Mouse (Mus musculus) liver, embryonic 14.5 days (tissue): ENCODE measurements at regions not wholly inside any gene's neighbourhood (a gene's known extent, or its start where the extent isn't known, plus 50 kb on each side); places are given as distances from the start of the nearest gene placed in this dataset.

Experiments used
- ATAC-seq: fragments of 200-750 bp; cut with Nextera tagmentation; 2 replicates; pipeline ENCODE4 v1.8.0; 2017; ENCODE audit warnings: moderate number of reproducible peaks, mild to moderate bottlenecking, moderate library complexity; ENCODE audit not compliant: insufficient read depth
- DNase-seq, 3 experiments: peaks; one replicate each; pipeline ENCODE4 v3.0.0-alpha.2; 2012 to 2013; ENCODE audit warnings: low read depth in 3 of 3, low spot score in 3 of 3
- H3K27ac ChIP-seq: fragments of 300-500 bp; sonication (generic); 2 replicates; pipeline ENCODE4 v1.5.1; 2014; ENCODE audit warnings: moderate library complexity, mild to moderate bottlenecking, control low read depth, inconsistent platforms
- H3K27me3 ChIP-seq: fragments of 300-500 bp; sonication (generic); 2 replicates; pipeline ENCODE4 v1.6.1; 2014; ENCODE audit warnings: mild to moderate bottlenecking, low read length, moderate library complexity; ENCODE audit not compliant: control insufficient read depth, insufficient read depth
- H3K36me3 ChIP-seq: fragments of 300-500 bp; sonication (generic); replicated peaks from 2 replicates; pipeline ENCODE4 v1.6.1; 2014; ENCODE audit warnings: low read depth; ENCODE audit not compliant: control insufficient read depth, insufficient read depth
- H3K4me1 ChIP-seq, 2 experiments: fragments of 200-500 bp in 1 of 2; fragments of 300-500 bp in 1 of 2; sonication (generic) in 1 of 2; replicated peaks; 2 replicates each; pipeline ENCODE4 v1.6.1; 2012 to 2014; ENCODE audit warnings: antibody characterized with exemption in 1 of 2, inconsistent platforms in 1 of 2, low read length in 1 of 2; ENCODE audit not compliant: control insufficient read depth in 2 of 2, insufficient read depth in 2 of 2
- H3K4me2 ChIP-seq: fragments of 300-500 bp; sonication (generic); 2 replicates; pipeline ENCODE4 v1.6.1; 2014; ENCODE audit warnings: low read depth, mild to moderate bottlenecking, control low read depth, moderate library complexity
- H3K4me3 ChIP-seq, 2 experiments: fragments of 200-500 bp in 1 of 2; fragments of 300-500 bp in 1 of 2; sonication (generic) in 1 of 2; 2 replicates each; pipeline ENCODE4 v1.5.1; 2012 to 2014; ENCODE audit warnings: low read depth in 2 of 2, low read length in 2 of 2, mild to moderate bottlenecking in 2 of 2, control low read depth in 1 of 2, inconsistent platforms in 1 of 2, moderate library complexity in 1 of 2; ENCODE audit not compliant: insufficient read depth in 1 of 2
- H3K9ac ChIP-seq: fragments of 300-500 bp; sonication (generic); replicated peaks from 2 replicates; pipeline ENCODE4 v1.6.1; 2014; ENCODE audit warnings: mild to moderate bottlenecking, control low read depth, moderate library complexity
- H3K9me3 ChIP-seq: fragments of 300-500 bp; sonication (generic); 2 replicates; pipeline ENCODE4 v1.6.1; 2016; ENCODE audit warnings: low read length, mixed read lengths; ENCODE audit not compliant: control insufficient read depth
- CTCF ChIP-seq: IDR thresholded peaks from 2 replicates; pipeline ENCODE4 v1.5.1; 2016; ENCODE audit warnings: antibody characterized with exemption, low read depth, control low read depth
- EP300 ChIP-seq: IDR thresholded peaks from 2 replicates; pipeline ENCODE4 v1.6.1; 2016; ENCODE audit warnings: antibody characterized with exemption, low read depth
- WGBS: fragments of 180-500 bp; shearing (Covaris S2); extraction: QIAGEN DNeasy Blood & Tissue Kit; methylation state at CpG from one replicate; pipeline ENCODE4 v1.1.7; 2014; ENCODE audit not compliant: insufficient replicate concordance; 5-methylcytosine and 5-hydroxymethylcytosine counted together

- DNase-seq (peak in 1 of 3 experiments; percentile 59), ATAC-seq (peak; percentile 63)
- H3K27me3 ChIP-seq, result no peaks in the 10 kb centered on the region
- peak overlapping the region; percentile 99 for H3K27ac ChIP-seq
- H3K9ac ChIP-seq, result peak overlapping the region; percentile 61
- peak overlapping the region; percentile 69 for H3K4me2 ChIP-seq
- no peak for TF ChIP-seq EP300
- no peak for TF ChIP-seq CTCF
- no peaks in the 10 kb centered on the region for H3K36me3 ChIP-seq
- no peak overlapping the region for H3K4me3 ChIP-seq
- WGBS, result 21% methylated on average over 4 of the region's 4 CpGs
- peaks cover 49 to 53% of the 10 kb centered on the region in 2 experiments for H3K4me1 ChIP-seq
- H3K9me3 ChIP-seq, result no peaks in the 10 kb centered on the region
Measured at GRCm38 (mm10) chr14:31969531-31969930, 59.3 kb upstream of the Galnt15 start.

DNA sequence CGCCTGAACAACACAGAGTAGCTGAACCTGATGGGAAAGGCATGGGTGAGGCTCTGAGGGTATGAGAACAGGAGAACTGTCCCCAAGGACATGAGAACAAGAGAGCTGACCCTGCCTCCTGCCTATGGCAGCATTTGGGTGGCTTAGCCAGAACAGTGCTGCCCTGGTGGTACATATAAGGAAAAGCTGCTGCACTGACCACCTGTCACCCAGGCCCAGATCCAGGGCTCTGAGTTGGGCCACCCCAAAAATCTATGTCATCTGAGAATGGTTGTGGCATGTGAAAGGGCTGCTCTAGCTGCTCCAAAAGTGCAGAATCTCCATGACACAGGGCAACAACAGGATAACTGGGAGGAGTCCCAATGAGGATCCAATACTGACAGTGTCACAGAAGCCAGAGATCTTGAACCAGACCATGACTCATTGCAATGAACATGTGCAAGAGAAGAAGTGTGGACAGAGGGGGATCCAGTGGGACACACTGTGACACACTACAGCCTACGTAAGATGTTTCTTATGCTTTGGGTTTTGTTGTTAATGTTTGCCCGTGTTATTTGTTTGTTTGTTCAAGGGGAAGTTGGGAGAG, 58.5 kb upstream of the Galnt15 start:
- ATAC-seq (peak; percentile 71), DNase-seq (peak in 1 of 3 experiments; percentile 51)
- Histone ChIP-seq H3K4me2 (peak overlapping the region; percentile 69), H3K36me3 (no peaks in the 10 kb centered on the region), H3K4me3 (no peak overlapping the region), H3K27me3 (no peaks in the 10 kb centered on the region), H3K9me3 (no peaks in the 10 kb centered on the region), H3K27ac (peak overlapping the region; percentile 99), H3K4me1 (peaks cover 49 to 57% of the 10 kb centered on the region in 2 experiments), H3K9ac (peak overlapping the region; percentile 61)
- TF ChIP-seq EP300 (no peak), CTCF (no peak)
- 48% methylated on average over 3 of the region's 3 CpGs for WGBS

DNA sequence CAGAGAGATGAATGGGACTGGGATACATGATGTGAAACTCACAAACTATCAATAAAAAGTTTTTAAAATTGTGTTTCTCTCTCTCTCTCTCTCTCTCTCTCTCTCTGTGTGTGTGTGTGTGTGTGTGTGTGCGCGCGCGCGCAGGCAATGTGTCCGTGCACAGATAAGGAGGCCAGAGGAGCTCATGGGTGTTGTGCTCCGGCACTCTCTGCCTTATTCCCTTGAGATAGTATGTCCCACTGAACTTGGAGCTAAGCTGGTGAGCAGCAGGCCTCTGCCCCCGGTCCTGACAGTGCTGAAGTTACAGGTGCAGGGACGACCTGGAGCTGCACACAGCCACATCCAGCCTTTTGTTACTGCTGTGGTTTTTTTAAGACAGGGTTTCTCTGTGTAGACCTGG, 57.9 kb upstream of the Galnt15 start:
- Histone ChIP-seq H3K27me3 (no peaks in the 10 kb centered on the region), H3K9me3 (no peaks in the 10 kb centered on the region), H3K36me3 (no peaks in the 10 kb centered on the region), H3K4me1 (peaks cover 51 to 57% of the 10 kb centered on the region in 2 experiments), H3K4me2 (peak overlapping the region; percentile 69), H3K4me3 (peak overlapping the region; percentile 22 to 28), H3K27ac (peak overlapping the region; percentile 99), H3K9ac (peak overlapping the region; percentile 64)
- 20% methylated on average over 9 of the region's 9 CpGs for WGBS
- ATAC-seq, result peak; percentile 92
- DNase-seq, result peak in 1 of 3 experiments; percentile 85
- TF ChIP-seq CTCF (no peak), EP300 (peak; percentile 90)

GRCm38 (mm10) chr14:31973702-31974101, 55.1 kb upstream of the Galnt15 start:
- Histone ChIP-seq H3K9ac (peak overlapping the region; percentile 55), H3K4me1 (peaks cover 56 to 61% of the 10 kb centered on the region in 2 experiments), H3K36me3 (no peaks in the 10 kb centered on the region), H3K27me3 (no peaks in the 10 kb centered on the region; the same call in 1 of the 2 replicates), H3K9me3 (no peaks in the 10 kb centered on the region), H3K27ac (peak overlapping the region; percentile 99), H3K4me3 (peak overlapping the region; percentile 12 to 35; a peak in 3 of 4 replicates), H3K4me2 (peak overlapping the region; percentile 76)
- DNase-seq (peak in 1 of 3 experiments; percentile 41), ATAC-seq (peak; percentile 11; the same call in 1 of the 2 replicates)
- 26% methylated on average over 4 of the region's 4 CpGs for WGBS
- TF ChIP-seq EP300 (no peak), CTCF (no peak)

DNA sequence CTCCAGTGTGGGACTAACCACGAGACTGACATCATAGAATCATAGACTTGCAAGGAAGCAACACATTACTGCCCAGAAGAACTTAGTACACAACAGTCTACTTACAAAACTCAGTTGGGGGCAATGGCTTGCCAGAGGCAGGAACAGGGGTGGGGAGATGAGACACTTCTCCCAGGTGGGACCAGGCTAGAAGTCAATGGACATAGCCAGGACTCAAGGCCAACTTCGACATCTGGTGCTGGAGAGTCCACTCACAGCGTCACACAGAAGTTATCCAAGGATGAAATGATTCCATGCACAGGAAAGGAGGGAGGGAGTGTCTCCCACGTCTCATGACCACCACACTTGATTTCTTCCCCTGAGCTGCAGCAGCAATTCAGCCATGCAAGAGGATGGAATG, 50.6 kb upstream of the Galnt15 start:
- Histone ChIP-seq H3K4me2 (no peak overlapping the region), H3K9ac (no peak overlapping the region), H3K27ac (no peak overlapping the region), H3K9me3 (no peaks in the 10 kb centered on the region), H3K4me1 (peaks cover 18 to 20% of the 10 kb centered on the region in 2 experiments), H3K27me3 (no peaks in the 10 kb centered on the region; the same call in 1 of the 2 replicates), H3K4me3 (no peak overlapping the region), H3K36me3 (no peaks in the 10 kb centered on the region)
- DNase-seq (no peak), ATAC-seq (no peak)
- TF ChIP-seq CTCF, result no peak
- TF ChIP-seq EP300, result no peak
- WGBS, result 68% methylated on average over 4 of the region's 4 CpGs
